Mouse (Mus musculus): ENCODE data around the gene Rnf152. TPM values are rescaled to one million over a fixed set of nuclear protein-coding genes. Genes with fewer than 3 reads are reported as not detected.

Rnf152 gene
- polyA plus RNA-seq (2014; fragmentation: Illumina TruSeq; extraction: RNeasy Lipid Tissue Mini Kit (QIAGEN cat#74804); ENCODE audit: low read depth, low replicate concordance): 7.2 TPM

GRCm38 (mm10) chr1:105356291-105357011 lies at the start of gene Rnf152:
Gene Rnf152, minus strand, starts transcription at chr1:105356710.

Measured in adrenal gland, adult 10 weeks (tissue).